Mouse (Mus musculus) CH12F3 (cell line): ENCODE results near the gene Btbd16.

Source experiments
- in situ Hi-C: fragments of 300-500 bp; cut with MboI; formaldehyde crosslinking; loops from 2 replicates; pipeline ENCODE4 v1.14.3; 2020; ENCODE audit warnings: low sequenced_read_pairs

The Btbd16 gene

GRCm38 (mm10) chr7:130773914-130774630, at the start of gene Btbd16:
Btbd16 (plus strand) TSS chr7:130774069.
- in situ Hi-C loops, result no loop called here

GRCm38 (mm10) chr7:130726185-130726584, 47.7 kb upstream of the Btbd16 start:
- in situ Hi-C loops, result no loop called here

GRCm38 (mm10) chr7:130726724-130727422, 47.0 kb upstream of the Btbd16 start:
- in situ Hi-C loops, result no loop called here

- in situ Hi-C loops, result no loop called here
Measured at GRCm38 (mm10) chr7:130727560-130727959, 46.3 kb upstream of the Btbd16 start.

- in situ Hi-C loops, result no loop called here
Measured at GRCm38 (mm10) chr7:130731792-130732191, 42.1 kb upstream of the Btbd16 start.

- in situ Hi-C loops, result no loop called here
Measured at GRCm38 (mm10) chr7:130732908-130733307, 41.0 kb upstream of the Btbd16 start.

GRCm38 (mm10) chr7:130733423-130733822, 40.4 kb upstream of the Btbd16 start:
- in situ Hi-C loops, result no loop called here

- in situ Hi-C loops, result no loop called here
Measured at GRCm38 (mm10) chr7:130734195-130734787, 39.6 kb upstream of the Btbd16 start.

GRCm38 (mm10) chr7:130741099-130741498, 32.8 kb upstream of the Btbd16 start:
- in situ Hi-C loops, result no loop called here

- in situ Hi-C loops, result no loop called here
Measured at GRCm38 (mm10) chr7:130743239-130744025, 30.4 kb upstream of the Btbd16 start.

GRCm38 (mm10) chr7:130749165-130749564, 24.7 kb upstream of the Btbd16 start:
- in situ Hi-C loops, result no loop called here

GRCm38 (mm10) chr7:130750752-130751490, 22.9 kb upstream of the Btbd16 start:
- in situ Hi-C loops, result no loop called here

- in situ Hi-C loops, result no loop called here
Measured at GRCm38 (mm10) chr7:130751678-130752077, 22.2 kb upstream of the Btbd16 start.

GRCm38 (mm10) chr7:130754790-130755189, 19.1 kb upstream of the Btbd16 start:
- in situ Hi-C loops, result no loop called here

GRCm38 (mm10) chr7:130756343-130756835, 17.5 kb upstream of the Btbd16 start:
- in situ Hi-C loops, result no loop called here

- in situ Hi-C loops, result no loop called here
Measured at GRCm38 (mm10) chr7:130757326-130757865, 16.5 kb upstream of the Btbd16 start.

- in situ Hi-C loops, result loop anchor here (10.0 kb wide), 1 partner anchor 153 kb away; no protein-coding TSS in a partner anchor
Measured at GRCm38 (mm10) chr7:130762071-130762897, 11.6 kb upstream of the Btbd16 start.

GRCm38 (mm10) chr7:130764160-130764559, 9.7 kb upstream of the Btbd16 start:
- in situ Hi-C loops, result loop anchor here (10.0 kb wide), 1 partner anchor 151 kb away; no protein-coding TSS in a partner anchor
